Mouse (Mus musculus) frontal cortex, postnatal 10 days (tissue): ENCODE measurements around the gene Numbl.

Experiments
- DNase-seq, 2 experiments: peaks; one replicate each; pipeline ENCODE4 v3.0.0; 2022; ENCODE audit warnings: low spot score in 2 of 2, mixed read lengths in 1 of 2

Gene Numbl

DNA sequence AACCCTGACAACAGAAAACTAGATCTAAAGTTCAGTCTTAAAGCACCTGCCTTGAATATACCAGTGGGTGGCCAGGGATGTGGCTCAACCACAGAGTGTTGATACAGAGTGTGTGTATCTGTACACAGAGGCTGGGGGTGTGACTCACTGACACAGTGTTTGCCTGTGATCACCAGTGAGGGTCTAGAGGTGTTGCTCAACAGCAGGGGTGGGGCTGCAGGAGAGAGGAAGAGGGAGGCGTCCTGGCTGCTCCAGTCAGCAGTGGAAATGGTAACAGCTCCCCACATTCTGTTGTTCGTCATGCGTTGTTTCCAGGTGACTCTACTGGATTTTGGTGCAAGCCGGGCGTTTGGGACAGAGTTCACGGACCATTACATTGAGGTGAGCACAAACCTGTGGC lies 6.3 kb upstream of the Numbl start:
- no peak for DNase-seq

DNA sequence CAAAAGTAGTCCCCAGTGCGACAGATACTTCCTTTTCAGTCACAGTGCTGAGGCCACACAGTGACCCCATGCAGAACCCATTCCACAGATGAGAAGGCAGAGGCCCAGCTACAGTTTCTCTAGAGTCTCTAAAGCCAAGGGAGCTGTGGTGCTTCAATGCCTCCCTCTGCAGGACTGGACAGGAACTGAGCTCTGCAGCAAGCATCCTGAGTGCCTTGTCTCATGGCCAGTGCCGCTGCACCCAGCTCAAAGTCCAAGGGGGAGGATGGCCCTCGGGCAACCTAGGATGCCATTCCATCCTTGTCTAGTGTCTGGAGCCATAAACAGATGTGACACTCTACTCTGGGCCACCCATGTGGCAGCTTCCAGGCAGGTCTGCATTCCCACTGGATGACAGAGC lies 2.5 kb upstream of the Numbl start:
- no peak for DNase-seq

DNA sequence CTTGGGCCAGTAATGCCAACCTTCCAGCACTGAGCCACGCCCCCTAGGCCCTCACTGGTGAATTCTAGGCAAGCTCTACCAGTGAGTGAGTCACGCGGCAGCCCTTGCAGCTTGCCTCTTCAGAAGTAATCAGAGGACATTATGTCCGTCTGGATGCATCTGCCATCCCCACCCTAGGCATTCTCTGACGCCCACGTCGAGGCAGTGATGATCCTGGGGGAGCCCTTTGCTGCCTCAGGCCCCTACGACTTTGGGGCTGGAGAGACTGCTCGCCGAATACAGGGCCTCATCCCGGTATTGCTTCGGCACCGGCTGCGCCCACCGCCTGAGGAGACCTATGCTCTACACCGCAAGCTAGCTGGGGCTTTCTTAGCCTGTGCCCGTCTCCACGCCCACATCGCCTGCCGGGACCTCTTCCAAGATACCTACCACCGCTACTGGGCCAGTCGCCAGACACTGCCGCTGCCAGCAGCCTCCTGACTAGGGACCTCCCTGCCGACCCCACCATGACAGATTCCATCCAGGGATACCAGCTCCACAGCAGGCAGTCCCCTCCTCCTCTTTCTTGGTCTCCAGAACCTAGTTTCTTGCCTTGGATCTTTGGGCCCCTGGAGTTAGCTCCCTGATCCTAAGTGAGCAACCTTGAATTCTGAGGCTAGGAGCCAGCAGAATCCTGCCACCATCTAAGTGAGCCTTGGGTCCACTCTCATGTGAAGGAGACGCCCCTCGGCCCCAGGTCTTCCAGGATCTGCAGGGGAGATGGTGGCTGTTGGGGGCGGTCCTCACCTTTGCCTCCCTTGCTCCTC lies 984 bp upstream of the Numbl start:
- DNase-seq = peak; percentile 65 to 67

- DNase-seq = no peak
Observed at GRCm38 (mm10) chr7:27257852-27258204, 405 bp upstream of the Numbl start.

GRCm38 (mm10) chr7:27259271-27259721 lies 1.1 kb downstream of the Numbl start:
- DNase-seq = peak in 1 of 2 experiments; percentile 56

DNA sequence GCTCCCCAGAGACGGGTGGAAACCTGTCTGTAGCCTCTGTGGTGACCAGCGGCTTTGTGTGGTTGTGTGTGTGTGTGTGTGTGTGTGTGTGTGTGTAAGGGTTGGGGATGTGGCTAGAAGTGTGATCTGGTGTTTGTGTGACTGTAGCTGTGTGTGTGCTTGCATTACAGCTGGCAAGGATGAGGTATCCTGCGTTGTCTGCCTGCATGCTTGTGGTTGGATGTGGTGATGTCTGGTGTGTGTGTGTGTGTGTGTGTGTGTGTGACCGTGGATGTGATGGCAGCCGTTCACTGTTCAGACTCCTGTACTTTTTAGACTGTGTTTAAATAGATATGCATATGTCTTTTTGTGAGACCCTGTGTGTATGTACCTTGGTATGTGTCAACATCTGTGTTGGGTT lies 1.5 kb downstream of the Numbl start:
- peak in 1 of 2 experiments; percentile 38 for DNase-seq

GRCm38 (mm10) chr7:27260856-27261255 lies 2.6 kb downstream of the Numbl start:
- DNase-seq = peak in 1 of 2 experiments; percentile 49

GRCm38 (mm10) chr7:27261888-27262287 lies 3.7 kb downstream of the Numbl start:
- DNase-seq = no peak

DNA sequence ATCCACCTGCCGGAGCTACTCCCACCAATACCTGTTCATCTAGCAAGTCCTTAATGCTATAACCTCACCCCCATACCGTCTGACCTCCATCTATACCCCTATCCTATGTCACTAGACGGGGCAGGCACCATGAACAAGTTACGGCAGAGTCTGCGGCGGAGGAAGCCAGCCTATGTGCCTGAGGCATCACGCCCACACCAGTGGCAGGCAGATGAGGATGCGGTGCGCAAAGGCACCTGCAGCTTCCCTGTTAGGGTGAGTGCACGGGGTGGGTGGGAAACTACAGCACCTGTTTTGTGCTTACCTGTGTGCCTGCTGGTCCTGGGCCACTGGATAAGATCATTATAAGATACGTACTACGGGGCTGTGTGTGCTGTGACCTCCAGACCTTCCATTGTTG lies 6.5 kb downstream of the Numbl start:
- no peak for DNase-seq

GRCm38 (mm10) chr7:27266515-27267128 lies 8.4 kb downstream of the Numbl start:
- peak; percentile 69 to 82 for DNase-seq

GRCm38 (mm10) chr7:27271423-27271822 lies 13.2 kb downstream of the Numbl start:
- no peak for DNase-seq

- no peak for DNase-seq
Observed at GRCm38 (mm10) chr7:27273739-27274351, 15.6 kb downstream of the Numbl start.

GRCm38 (mm10) chr7:27274916-27275315 lies 16.7 kb downstream of the Numbl start:
- DNase-seq = no peak

DNA sequence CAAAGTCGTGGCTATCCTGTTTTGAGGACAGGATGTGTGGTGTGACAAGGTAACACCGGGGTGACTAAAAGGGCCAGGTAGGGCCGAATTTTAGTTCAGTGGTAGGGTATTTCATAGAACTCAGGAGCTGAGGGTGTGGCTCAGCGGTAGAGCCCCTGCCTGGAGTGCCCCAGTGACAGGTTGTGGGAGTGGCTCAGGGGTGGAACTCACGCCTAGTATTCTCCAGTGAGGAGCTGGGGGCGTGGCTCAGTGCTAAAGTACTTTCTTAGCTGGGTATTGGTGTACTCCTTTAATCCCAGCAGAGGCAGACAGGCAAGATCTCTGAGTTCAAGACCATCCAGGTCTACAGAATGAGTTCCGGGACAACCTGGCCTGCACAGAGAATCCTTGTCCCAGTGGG lies 17.8 kb downstream of the Numbl start:
- no peak for DNase-seq

DNA sequence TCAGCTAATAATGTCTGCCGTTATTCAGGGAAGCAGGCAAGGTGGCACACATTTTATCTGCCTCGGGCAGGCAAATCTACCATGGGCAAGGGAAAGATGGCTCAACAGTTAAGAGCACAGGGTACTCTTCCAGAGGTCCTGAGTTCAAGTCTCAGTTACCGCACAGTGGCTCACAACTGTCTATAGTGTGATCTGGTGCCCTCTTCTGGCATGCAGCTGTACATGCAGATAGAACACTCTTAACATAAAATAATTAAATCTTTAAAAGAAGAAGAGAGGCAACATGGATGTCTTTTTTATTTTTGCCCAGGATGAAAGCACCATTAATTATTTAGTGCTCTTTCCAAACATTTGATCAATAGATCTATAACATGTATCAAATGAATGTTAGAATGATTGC lies 19.0 kb downstream of the Numbl start:
- DNase-seq = no peak

DNA sequence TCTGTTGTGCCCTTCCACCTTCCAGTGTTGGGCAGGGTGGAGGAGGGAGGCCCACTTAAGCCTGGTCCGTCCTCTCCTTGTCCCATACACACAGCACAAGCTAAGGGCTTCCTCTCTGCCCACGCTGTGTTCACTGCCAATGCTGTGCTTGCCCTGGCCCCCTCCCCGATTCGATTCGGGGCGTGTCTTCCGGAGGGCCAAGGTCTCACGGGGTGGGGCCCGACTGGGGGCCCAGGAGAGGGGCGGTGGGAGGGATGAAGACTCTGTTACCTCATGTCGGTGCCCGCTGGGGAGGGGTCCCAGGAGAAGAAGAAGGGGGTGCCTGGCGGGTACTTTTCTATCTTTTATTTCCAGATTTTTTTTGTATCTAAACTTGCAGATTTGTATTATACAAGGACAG lies 23.5 kb downstream of the Numbl start:
- no peak for DNase-seq

DNA sequence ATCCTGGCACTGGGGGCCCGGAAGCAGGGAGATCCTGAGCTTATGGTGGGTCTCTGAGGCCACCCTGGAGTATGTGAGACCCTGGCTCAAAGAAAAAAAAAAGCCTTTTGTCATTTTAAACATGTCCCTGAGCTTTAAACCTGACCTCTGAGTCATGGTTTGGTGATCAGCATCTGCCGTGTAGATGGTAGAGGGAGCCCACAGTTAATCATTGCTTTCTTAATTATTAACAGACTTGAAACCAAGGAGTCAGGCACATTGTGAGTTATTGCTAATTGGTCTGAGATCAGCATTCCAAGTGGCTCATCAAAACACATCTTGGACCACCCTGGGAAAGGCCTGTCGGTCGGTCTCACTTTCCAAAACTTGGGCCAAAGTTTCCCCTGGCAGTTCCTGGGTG lies 24.0 kb downstream of the Numbl start:
- no peak for DNase-seq

DNA sequence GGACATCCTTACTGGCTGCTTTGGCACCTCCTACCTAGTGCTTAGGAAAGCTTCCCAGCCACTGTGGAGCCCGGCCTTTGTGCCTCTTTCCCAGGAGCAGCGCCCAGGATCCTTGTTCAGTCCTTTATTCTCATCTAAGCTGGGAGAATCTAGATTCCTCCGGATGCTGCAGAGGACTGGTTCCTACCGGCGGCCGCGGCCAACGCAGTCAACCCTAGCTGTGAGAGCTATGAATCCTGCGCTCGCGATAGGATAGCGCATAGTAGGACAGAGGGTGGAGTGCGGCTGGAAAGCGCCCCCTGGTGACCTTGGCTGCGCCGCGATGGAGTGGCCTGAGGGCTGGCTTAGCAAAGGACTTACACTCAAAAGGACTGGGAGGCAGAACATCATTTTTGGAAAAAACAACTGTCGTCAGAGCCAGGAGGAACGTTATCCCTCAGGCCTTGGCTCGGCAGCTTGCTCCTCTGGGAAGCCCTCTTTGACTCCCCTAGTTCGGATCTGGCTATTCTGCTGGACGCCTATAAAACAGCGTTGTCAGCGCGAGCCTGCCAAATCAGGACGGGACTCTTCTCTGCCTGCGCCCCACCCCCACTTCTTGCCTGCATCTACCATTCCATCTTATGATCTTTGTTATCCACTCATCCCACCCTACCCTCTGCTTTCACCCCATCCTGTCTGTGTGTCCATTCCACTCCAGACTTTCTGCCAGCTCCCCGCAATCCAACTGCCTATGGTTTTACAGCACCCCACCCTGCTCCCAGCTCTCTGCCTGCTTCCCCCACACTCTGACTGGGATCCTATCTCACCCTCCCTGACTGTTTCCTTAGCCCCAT lies 26.8 kb downstream of the Numbl start:
- no peak for DNase-seq

GRCm38 (mm10) chr7:27285698-27286066 lies 27.4 kb downstream of the Numbl start:
- peak; percentile 60 to 68 for DNase-seq

DNA sequence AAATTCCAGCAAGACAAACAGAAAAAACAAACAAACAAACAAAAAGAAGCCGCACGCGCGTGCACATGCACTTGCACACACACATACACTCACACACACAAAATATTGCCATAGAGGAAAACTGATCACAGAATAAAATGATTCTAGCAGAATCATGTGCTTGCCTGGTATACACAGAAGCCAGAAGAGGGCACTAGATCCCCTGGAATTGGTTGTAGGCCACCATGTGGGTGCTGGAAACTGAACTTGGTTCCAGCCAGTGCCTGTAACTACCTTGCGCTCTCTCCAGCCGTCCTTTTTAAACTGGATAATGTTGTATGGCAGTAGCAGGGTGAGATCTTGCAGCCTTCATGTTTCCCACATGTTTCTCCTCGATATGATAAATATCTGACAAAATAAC lies 30.5 kb downstream of the Numbl start:
- no peak for DNase-seq

GRCm38 (mm10) chr7:27290555-27290954 lies 32.3 kb downstream of the Numbl start:
- no peak for DNase-seq

DNA sequence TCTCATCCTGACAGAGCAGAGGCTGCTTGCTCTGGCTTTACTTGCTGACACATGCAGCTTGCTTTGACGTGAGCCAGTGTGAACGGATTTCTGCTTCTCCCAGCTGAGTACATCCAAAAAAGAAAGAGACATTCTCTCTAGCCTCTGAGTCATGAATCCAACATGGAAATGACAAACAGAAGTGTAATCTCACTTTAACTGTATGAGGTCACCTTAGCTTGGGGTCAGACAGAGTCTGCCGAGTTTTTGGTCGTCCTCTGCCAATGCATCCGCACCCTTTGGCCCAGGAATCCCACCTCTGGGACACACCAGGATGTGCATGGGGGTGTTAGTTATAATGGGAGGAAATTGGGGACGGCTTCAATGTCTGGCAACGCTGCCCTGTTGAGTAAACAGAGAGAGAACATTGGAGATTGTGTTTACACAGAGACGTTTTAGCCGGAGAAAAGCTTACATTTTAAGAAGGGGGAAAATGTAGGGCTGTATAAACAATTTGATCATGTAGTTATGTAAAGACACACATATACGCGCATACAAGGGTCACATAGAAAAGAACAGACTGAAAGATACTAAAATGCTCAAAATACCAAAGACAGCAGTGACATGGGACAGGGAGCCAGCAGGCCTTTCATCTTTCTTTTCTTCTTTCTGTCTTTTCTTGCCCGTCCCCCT lies 33.7 kb downstream of the Numbl start:
- no peak for DNase-seq
